Mouse (Mus musculus) CH12.LX (cell line): Measurements from ENCODE around the gene Eva1b.

Source experiments
- CHD1 ChIP-seq: IDR thresholded peaks from 2 replicates; pipeline ENCODE4 v1.6.1; 2012; ENCODE audit warnings: low read depth, low read length, improper control_type of control experiment, inconsistent platforms
- CTCF ChIP-seq, 2 experiments: IDR thresholded peaks in 1 of 2; conservative IDR thresholded peaks in 1 of 2; 2 replicates each; pipeline ENCODE4 v1.5.1; 2011 to 2012; ENCODE audit warnings: low read depth in 2 of 2, low read length in 2 of 2, improper control_type of control experiment in 1 of 2, inconsistent platforms in 1 of 2, mild to moderate bottlenecking in 1 of 2, moderate library complexity in 1 of 2
- ELF1 ChIP-seq: IDR thresholded peaks from 2 replicates; pipeline ENCODE4 v1.6.1; 2014; ENCODE audit warnings: low read depth, mild to moderate bottlenecking, inconsistent platforms, low read length, improper control_type of control experiment
- JUND ChIP-seq: conservative IDR thresholded peaks from 2 replicates; pipeline ENCODE4 v1.6.1; 2011; ENCODE audit warnings: low read depth, low read length, improper control_type of control experiment
- MAZ ChIP-seq: IDR thresholded peaks from 2 replicates; pipeline ENCODE4 v1.6.1; 2012; ENCODE audit warnings: low read depth, mild to moderate bottlenecking, inconsistent platforms, low read length, improper control_type of control experiment, moderate library complexity
- MYC ChIP-seq: IDR thresholded peaks from 2 replicates; pipeline ENCODE4 v1.6.1; 2011; ENCODE audit warnings: low read depth, mild to moderate bottlenecking, improper control_type of control experiment, low read length
- RCOR1 ChIP-seq: conservative IDR thresholded peaks from 2 replicates; pipeline ENCODE4 v1.6.1; 2012; ENCODE audit warnings: low read depth, mild to moderate bottlenecking, inconsistent platforms, low read length, improper control_type of control experiment
- USF2 ChIP-seq: conservative IDR thresholded peaks from 2 replicates; pipeline ENCODE4 v1.6.1; 2011; ENCODE audit warnings: low read depth, low read length, improper control_type of control experiment
- ZMIZ1 ChIP-seq: IDR thresholded peaks from 2 replicates; pipeline ENCODE4 v1.6.1; 2012; ENCODE audit warnings: low read depth, mild to moderate bottlenecking, inconsistent platforms, low read length, improper control_type of control experiment

DNA sequence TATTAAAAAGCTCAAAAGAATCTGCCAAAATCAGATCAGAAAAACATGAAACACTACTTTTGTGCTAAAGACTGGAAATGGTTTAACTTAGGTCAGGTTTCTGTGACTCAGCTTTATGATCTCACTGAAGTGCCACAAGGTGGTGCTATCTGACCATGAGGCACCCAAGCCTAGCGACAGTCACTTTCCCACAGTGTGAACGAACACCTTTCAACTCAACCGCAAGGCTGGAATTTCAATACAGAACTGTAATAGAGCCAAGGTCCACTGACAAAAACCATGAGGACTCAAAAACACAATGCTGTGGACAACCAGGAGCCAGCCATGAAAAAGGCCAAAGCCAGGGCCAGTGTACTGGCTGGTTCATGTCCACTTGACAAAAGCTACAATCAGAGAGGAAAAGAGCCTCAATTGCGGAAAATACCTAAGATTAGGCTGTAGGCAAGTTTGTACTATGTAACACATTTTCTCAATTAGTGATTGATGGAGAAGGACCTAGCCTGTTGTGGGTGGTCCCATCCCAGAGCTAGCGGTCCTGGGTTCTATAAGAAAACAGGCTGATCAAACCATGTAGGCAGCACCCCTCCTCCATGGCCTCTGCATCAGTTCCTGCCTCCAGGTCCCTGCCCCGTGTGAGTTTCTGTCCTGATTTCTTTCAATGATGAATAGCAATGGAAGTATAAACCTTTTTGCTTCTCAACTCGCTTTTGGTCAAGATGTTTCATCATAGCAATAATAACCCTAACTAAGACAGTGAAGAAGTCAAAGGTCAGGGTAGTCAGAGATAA, 33.8 kb downstream of the Eva1b start:
- peak in 1 of 2 experiments; percentile 76; a peak in 2 of 4 replicates for TF ChIP-seq CTCF (conservative IDR thresholded peaks at IDR 0.05 in 1 of 2, IDR thresholded peaks at IDR 0.05 in 1 of 2; ENCODE audit: low read depth in 2 of 2, low read length in 2 of 2)
- 0 out of 2 replicates have a peak, but pooled peaks have one; percentile 31 for TF ChIP-seq MYC
- TF ChIP-seq ZMIZ1: no peak
- no peak for TF ChIP-seq USF2
- no peak for TF ChIP-seq MAZ
- TF ChIP-seq JUND: no peak
- no peak for TF ChIP-seq CHD1
- no peak for TF ChIP-seq RCOR1
- TF ChIP-seq ELF1: no peak
